ENCODE assay signal across 7 mouse cellular contexts in genomic region chr17:35060071-35060470, GRCm38 (mm10). TPM values are rescaled to one million over a fixed set of nuclear protein-coding genes. Genes with fewer than 3 reads are reported as not detected.
DNase-seq lines count a peak whose midpoint lies in the region; ATAC-seq and TF ChIP-seq lines count a peak whose summit lies in the region.

No protein-coding gene starts in this region.

- H3K27ac ChIP-seq in forebrain, embryonic 11.5 days (ENCODE audit: low read depth, low read length) = no peak overlapping the region
- H3K27ac ChIP-seq in intestine, embryonic 15.5 days = peak overlapping the region; percentile 93; the same call in 1 of the 2 replicates
- no peak overlapping the region for H3K27ac ChIP-seq in neural tube, embryonic 13.5 days (replicated peaks)

- H3K36me3 ChIP-seq in forebrain, embryonic 11.5 days (ENCODE audit: control insufficient read depth, insufficient read depth, low read length) = peaks cover 13% of the 10 kb centered on the region; the same call in 1 of the 2 replicates
- H3K36me3 ChIP-seq in intestine, embryonic 15.5 days = peaks cover 14% of the 10 kb centered on the region
- peaks cover 36% of the 10 kb centered on the region for H3K36me3 ChIP-seq in neural tube, embryonic 13.5 days

- peaks cover 16% of the 10 kb centered on the region for H3K4me1 ChIP-seq in lung, adult 2 months (ENCODE audit: control insufficient read depth, insufficient read depth, low read length)
- H3K4me1 ChIP-seq in forebrain, embryonic 11.5 days (replicated peaks; ENCODE audit: control insufficient read depth, insufficient read depth, low read length) = peaks cover 17% of the 10 kb centered on the region
- H3K4me1 ChIP-seq in intestine, embryonic 15.5 days (replicated peaks) = peaks cover 57% of the 10 kb centered on the region
- peaks cover 37% of the 10 kb centered on the region for H3K4me1 ChIP-seq in neural tube, embryonic 13.5 days (replicated peaks)

- H3K9ac ChIP-seq in forebrain, embryonic 11.5 days (ENCODE audit: low read length) = peak overlapping the region; percentile 72
- H3K9ac ChIP-seq in intestine, embryonic 15.5 days = peak overlapping the region; percentile 71
- peak overlapping the region; percentile 87 for H3K9ac ChIP-seq in neural tube, embryonic 13.5 days

- peak overlapping the region; percentile 97 for H3K4me3 ChIP-seq in lung, adult 2 months (replicated peaks; ENCODE audit: extremely low read depth, low read depth, low read length)
- peak overlapping the region; percentile 64 for H3K4me3 ChIP-seq in forebrain, embryonic 11.5 days (ENCODE audit: low read depth, low read length)
- H3K4me3 ChIP-seq in intestine, embryonic 15.5 days (replicated peaks) = peak overlapping the region; percentile 65
- H3K4me3 ChIP-seq in neural tube, embryonic 13.5 days = peak overlapping the region; percentile 79

- peaks cover 3% of the 10 kb centered on the region; the same call in 1 of the 2 replicates for H3K27me3 ChIP-seq in forebrain, embryonic 11.5 days (ENCODE audit: control insufficient read depth, insufficient read depth, low read length)
- no peaks in the 10 kb centered on the region for H3K27me3 ChIP-seq in intestine, embryonic 15.5 days (replicated peaks)
- H3K27me3 ChIP-seq in neural tube, embryonic 13.5 days = peaks cover 24% of the 10 kb centered on the region

- no peak for DNase-seq in lung, adult 2 months
- DNase-seq in lung, postnatal 36 days = no peak
- DNase-seq in forebrain, embryonic 11.5 days (ENCODE audit: low spot score) = no peak
- no peak for DNase-seq in T-cell, adult 2 months (ENCODE audit: low spot score)

- H3K9me3 ChIP-seq in forebrain, embryonic 11.5 days (ENCODE audit: control insufficient read depth, low read length) = no peaks in the 10 kb centered on the region
- no peaks in the 10 kb centered on the region for H3K9me3 ChIP-seq in intestine, embryonic 15.5 days
- H3K9me3 ChIP-seq in neural tube, embryonic 13.5 days = no peaks in the 10 kb centered on the region

- TF ChIP-seq POLR2A in lung, adult 2 months (IDR thresholded peaks at IDR 0.05; ENCODE audit: borderline replicate concordance, extremely low read depth, low read depth, low read length) = no peak

- H3K4me2 ChIP-seq in forebrain, embryonic 11.5 days (ENCODE audit: low read depth, low read length, severe bottlenecking) = peak overlapping the region; percentile 73
- H3K4me2 ChIP-seq in intestine, embryonic 15.5 days (replicated peaks) = peak overlapping the region; percentile 79
- H3K4me2 ChIP-seq in neural tube, embryonic 13.5 days = peak overlapping the region; percentile 94

- no peak for TF ChIP-seq CTCF in lung, adult 2 months (IDR thresholded peaks at IDR 0.05; ENCODE audit: insufficient read depth, low read length)

- ATAC-seq in forebrain, embryonic 11.5 days (replicated peaks; ENCODE audit: low FRiP score) = no peak
- ATAC-seq in intestine, embryonic 15.5 days = no peak
- ATAC-seq in neural tube, embryonic 13.5 days (ENCODE audit: low read depth) = no peak
- no peak for ATAC-seq in erythroblast, adult 5-6 weeks (replicated peaks; ENCODE audit: low FRiP score, poor library complexity, severe bottlenecking)

- 16% methylated on average over 14 of the region's 14 CpGs for WGBS in lung, adult 2 months
- 31% methylated on average over 14 of the region's 14 CpGs for WGBS in forebrain, embryonic 11.5 days
- WGBS in intestine, embryonic 15.5 days = 29% methylated on average over 14 of the region's 14 CpGs
- WGBS in neural tube, embryonic 13.5 days = 29% methylated on average over 14 of the region's 14 CpGs

RNA-seq across cellular contexts. Expression of gene Ddah2, which starts 1.2 kb away (rescaled TPM):
- 137 and 141 TPM in 2 replicates for polyA plus RNA-seq in lung, adult 2 months (2012; rRNA removed)
- polyA plus RNA-seq in forebrain, embryonic 11.5 days (2014; fragmentation: Nextera tagmentation; extraction: Ambion mirVana) = 489 and 543 TPM in 2 replicates
- polyA plus RNA-seq in intestine, embryonic 15.5 days (2015; fragmentation: Nextera tagmentation; extraction: Ambion mirVana) = 185 and 190 TPM in 2 replicates
- polyA plus RNA-seq in neural tube, embryonic 13.5 days (2015; fragmentation: Nextera tagmentation; extraction: Ambion mirVana) = 417 and 431 TPM in 2 replicates
- 1.0 and 1.7 TPM in 2 replicates for total RNA-seq in erythroblast, adult 5-6 weeks (2015; ENCODE audit: low replicate concordance)
- total RNA-seq in erythroblast, adult 5-6 weeks (2017; ENCODE audit: low replicate concordance) = 2.2 TPM in 1 of 2 replicates, not detected in the other

RNA-seq across cellular contexts. Expression of gene Ly6g6c, which starts 5.1 kb away (rescaled TPM):
- 3.8 and 90.0 TPM in 2 replicates for polyA plus RNA-seq in lung, adult 2 months (2012; rRNA removed)
- polyA plus RNA-seq in forebrain, embryonic 11.5 days (2014; fragmentation: Nextera tagmentation; extraction: Ambion mirVana) = 0.20 TPM in 1 of 2 replicates, not detected in the other
- not detected in 2 replicates for polyA plus RNA-seq in intestine, embryonic 15.5 days (2015; fragmentation: Nextera tagmentation; extraction: Ambion mirVana)
- 0.54 TPM in 1 of 2 replicates, not detected in the other for polyA plus RNA-seq in neural tube, embryonic 13.5 days (2015; fragmentation: Nextera tagmentation; extraction: Ambion mirVana)
- total RNA-seq in erythroblast, adult 5-6 weeks (2015; ENCODE audit: low replicate concordance) = not detected in 2 replicates
- total RNA-seq in erythroblast, adult 5-6 weeks (2017; ENCODE audit: low replicate concordance) = not detected in 2 replicates

RNA-seq across cellular contexts. Expression of gene Mpig6b, which starts 5.9 kb away (rescaled TPM):
- polyA plus RNA-seq in lung, adult 2 months (2012; rRNA removed) = 1.0 and 2.1 TPM in 2 replicates
- 1.3 and 1.6 TPM in 2 replicates for polyA plus RNA-seq in forebrain, embryonic 11.5 days (2014; fragmentation: Nextera tagmentation; extraction: Ambion mirVana)
- 0.23 and 0.35 TPM in 2 replicates for polyA plus RNA-seq in intestine, embryonic 15.5 days (2015; fragmentation: Nextera tagmentation; extraction: Ambion mirVana)
- 0.28 and 0.38 TPM in 2 replicates for polyA plus RNA-seq in neural tube, embryonic 13.5 days (2015; fragmentation: Nextera tagmentation; extraction: Ambion mirVana)
- 0.42 TPM in 1 of 2 replicates, not detected in the other for total RNA-seq in erythroblast, adult 5-6 weeks (2015; ENCODE audit: low replicate concordance)
- total RNA-seq in erythroblast, adult 5-6 weeks (2017; ENCODE audit: low replicate concordance) = not detected in 2 replicates

RNA-seq across cellular contexts. Expression of gene Clic1, which starts 10.3 kb away (rescaled TPM):
- 124 and 153 TPM in 2 replicates for polyA plus RNA-seq in lung, adult 2 months (2012; rRNA removed)
- polyA plus RNA-seq in forebrain, embryonic 11.5 days (2014; fragmentation: Nextera tagmentation; extraction: Ambion mirVana) = 67.7 and 74.5 TPM in 2 replicates
- 385 and 387 TPM in 2 replicates for polyA plus RNA-seq in intestine, embryonic 15.5 days (2015; fragmentation: Nextera tagmentation; extraction: Ambion mirVana)
- 132 and 145 TPM in 2 replicates for polyA plus RNA-seq in neural tube, embryonic 13.5 days (2015; fragmentation: Nextera tagmentation; extraction: Ambion mirVana)
- 74.6 and 85.9 TPM in 2 replicates for total RNA-seq in erythroblast, adult 5-6 weeks (2015; ENCODE audit: low replicate concordance)
- 66.9 and 68.8 TPM in 2 replicates for total RNA-seq in erythroblast, adult 5-6 weeks (2017; ENCODE audit: low replicate concordance)

RNA-seq across cellular contexts. Expression of gene Msh5, which starts 13.5 kb away (rescaled TPM):
- polyA plus RNA-seq in lung, adult 2 months (2012; rRNA removed) = 5.4 and 6.0 TPM in 2 replicates
- polyA plus RNA-seq in forebrain, embryonic 11.5 days (2014; fragmentation: Nextera tagmentation; extraction: Ambion mirVana) = 5.8 and 7.9 TPM in 2 replicates
- polyA plus RNA-seq in intestine, embryonic 15.5 days (2015; fragmentation: Nextera tagmentation; extraction: Ambion mirVana) = 3.0 and 3.1 TPM in 2 replicates
- 2.8 and 3.1 TPM in 2 replicates for polyA plus RNA-seq in neural tube, embryonic 13.5 days (2015; fragmentation: Nextera tagmentation; extraction: Ambion mirVana)
- 0.38 and 1.5 TPM in 2 replicates for total RNA-seq in erythroblast, adult 5-6 weeks (2015; ENCODE audit: low replicate concordance)
- 5.7 and 8.8 TPM in 2 replicates for total RNA-seq in erythroblast, adult 5-6 weeks (2017; ENCODE audit: low replicate concordance)
